ENCODE assay signal across 8 mouse cellular contexts in genomic region chr5:132170010-132170409, GRCm38 (mm10).
DNase-seq lines count a peak whose midpoint lies in the region; ATAC-seq lines count a peak whose summit lies in the region.
"Had no signal": no experiment of that assay in that cellular context is flagged by ENCODE, and none has a peak within 500 bp of the region (broad histone marks: within the 10 kb centered on the region; RNA-seq: fewer than 3 reads in every experiment).

No protein-coding gene starts in this region.

- H3K4me3 ChIP-seq in heart, embryonic 16.5 days (ENCODE audit: low read length), result no peak overlapping the region
- no peak overlapping the region for H3K4me3 ChIP-seq in intestine, embryonic 16.5 days (ENCODE audit: low read length)
- H3K4me3 ChIP-seq: limb, embryonic 13.5 days had no signal

- peaks cover 18% of the 10 kb centered on the region; the same call in 1 of the 2 replicates for H3K4me1 ChIP-seq in heart, embryonic 16.5 days (ENCODE audit: control insufficient read depth, insufficient read depth, low read length)
- no peaks in the 10 kb centered on the region for H3K4me1 ChIP-seq in intestine, embryonic 16.5 days (ENCODE audit: control insufficient read depth, insufficient read depth, low read length)

- H3K36me3 ChIP-seq in heart, embryonic 16.5 days (ENCODE audit: control insufficient read depth, insufficient read depth), result no peaks in the 10 kb centered on the region
- no peaks in the 10 kb centered on the region for H3K36me3 ChIP-seq in intestine, embryonic 16.5 days (ENCODE audit: control insufficient read depth, insufficient read depth, low read length)
- H3K36me3 ChIP-seq: limb, embryonic 13.5 days had no signal

- ATAC-seq in heart, embryonic 16.5 days (replicated peaks; ENCODE audit: extremely low read depth, insufficient read depth, low FRiP score), result peak; percentile 65
- no peak for ATAC-seq in intestine, embryonic 16.5 days

- no peak overlapping the region for H3K9ac ChIP-seq in heart, embryonic 16.5 days (ENCODE audit: low read length)
- H3K9ac ChIP-seq in intestine, embryonic 16.5 days (ENCODE audit: low read depth, low read length), result no peak overlapping the region
- H3K9ac ChIP-seq: limb, embryonic 13.5 days had no signal

- no peaks in the 10 kb centered on the region for H3K9me3 ChIP-seq in heart, embryonic 16.5 days (replicated peaks; ENCODE audit: control insufficient read depth, low read length)
- no peaks in the 10 kb centered on the region for H3K9me3 ChIP-seq in intestine, embryonic 16.5 days (ENCODE audit: control insufficient read depth, low read length)
- H3K9me3 ChIP-seq: limb, embryonic 13.5 days had no signal

- no peak overlapping the region for H3K27ac ChIP-seq in heart, embryonic 16.5 days (ENCODE audit: low read length)
- no peak overlapping the region for H3K27ac ChIP-seq in intestine, embryonic 16.5 days (ENCODE audit: low read length)
- H3K27ac ChIP-seq: limb, embryonic 13.5 days had no signal

- DNase-seq in brain, adult 2 months (ENCODE audit: low read depth, low spot score), result peak; percentile 94
- peak; percentile 81 for DNase-seq in cerebellum, adult 11-12 months
- peak; percentile 90 for DNase-seq in layer of hippocampus, adult 9-11 months
- no peak for DNase-seq in gastrocnemius, adult 8-10 months (ENCODE audit: low spot score in 2 of 2)
- no peak for DNase-seq in lung, postnatal 4 days

- no peaks in the 10 kb centered on the region for H3K27me3 ChIP-seq in heart, embryonic 16.5 days (ENCODE audit: control insufficient read depth, insufficient read depth, low read length)
- H3K27me3 ChIP-seq in intestine, embryonic 16.5 days (replicated peaks; ENCODE audit: control insufficient read depth, insufficient read depth, low read length), result no peaks in the 10 kb centered on the region
- H3K27me3 ChIP-seq: limb, embryonic 13.5 days had no signal

- 47% methylated on average over 8 of the region's 8 CpGs for WGBS in heart, embryonic 16.5 days
- WGBS in intestine, embryonic 16.5 days, result 75% methylated on average over 8 of the region's 8 CpGs

- peak overlapping the region; percentile 5; the same call in 1 of the 2 replicates for H3K4me2 ChIP-seq in heart, embryonic 16.5 days (ENCODE audit: low read depth, low read length)
- no peak overlapping the region for H3K4me2 ChIP-seq in intestine, embryonic 16.5 days (ENCODE audit: low read depth, low read length)
- H3K4me2 ChIP-seq: limb, embryonic 13.5 days had no signal

Comparison
In these comparisons a context has a peak if more than half of its experiments do, and no peak if none do; other contexts are left out.
1. DNase-seq: peak in brain, adult 2 months (single experiment), cerebellum, adult 11-12 months (single experiment) and layer of hippocampus, adult 9-11 months (single experiment); none in gastrocnemius, adult 8-10 months (0 of 2) and lung, postnatal 4 days (0 of 2).